In the genomic region with DNA sequence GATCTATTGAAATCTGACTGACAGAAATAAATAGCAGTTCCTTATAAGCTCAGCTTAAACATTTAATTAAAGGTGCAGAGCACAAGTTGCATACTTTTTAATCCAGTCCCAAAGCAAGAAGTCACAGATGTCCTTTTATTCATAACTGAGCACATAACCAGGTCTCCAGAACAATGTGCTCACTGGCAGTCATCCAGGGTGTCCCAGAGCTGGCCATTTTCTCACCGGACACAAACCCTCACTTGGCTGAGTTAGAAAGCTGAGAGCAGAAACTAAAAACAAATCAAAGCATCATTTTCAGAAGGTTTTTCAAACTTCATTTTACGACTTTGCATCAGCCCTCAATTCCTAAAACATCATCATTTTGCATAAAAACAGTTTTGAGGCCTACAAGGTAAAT, we compare ENCODE assay signal across 20 mouse cellular contexts.
DNase-seq lines count a peak whose midpoint lies in the region; ATAC-seq and TF ChIP-seq lines count a peak whose summit lies in the region.
"Had no signal": no experiment of that assay in that cellular context is flagged by ENCODE, and none has a peak within 500 bp of the region (broad histone marks: within the 10 kb centered on the region; RNA-seq: fewer than 3 reads in every experiment).

No protein-coding gene starts in this region.

- peak; percentile 11 for DNase-seq in gastrocnemius, adult 18-20 months (ENCODE audit: low spot score)
- DNase-seq in gastrocnemius, adult 8-10 months (ENCODE audit: low spot score in 2 of 2), result no peak
- peak; percentile 35 to 38 for DNase-seq in kidney, postnatal 25 days
- no peak for DNase-seq in kidney, adult 9 months
- DNase-seq in heart, postnatal 0 days (ENCODE audit: low spot score), result peak; percentile 11
- DNase-seq in retina, postnatal 1 day, result no peak
- DNase-seq in forebrain, embryonic 10.5 days (ENCODE audit: extremely low spot score, low spot score), result no peak
- DNase-seq: adrenal gland, adult 8-10 months; cerebellum, adult 11-12 months; cerebellum, postnatal 36 days; liver, embryonic 13.5 days; right cerebral cortex, adult 18-20 months; thymus, adult 2 months had no signal

- ATAC-seq in heart, postnatal 0 days (ENCODE audit: insufficient read depth, low read depth), result no peak
- ATAC-seq: forebrain, embryonic 15.5 days; lung, postnatal 0 days; midbrain, embryonic 15.5 days had no signal

- peaks cover 6% of the 10 kb centered on the region; the same call in 1 of the 2 replicates for H3K4me1 ChIP-seq in brown adipose tissue, adult 24 weeks (ENCODE audit: control insufficient read depth, insufficient read depth, insufficient read length, low read length)
- H3K4me1 ChIP-seq in heart, postnatal 0 days (ENCODE audit: control insufficient read depth, insufficient read depth), result no peaks in the 10 kb centered on the region
- H3K4me1 ChIP-seq in forebrain, embryonic 10.5 days, result peaks cover 7% of the 10 kb centered on the region
- H3K4me1 ChIP-seq: embryonic facial prominence, embryonic 10.5 days; forebrain, embryonic 15.5 days; liver, embryonic 13.5 days; midbrain, embryonic 15.5 days; stomach, embryonic 15.5 days had no signal

- no peak for TF ChIP-seq CTCF in heart, postnatal 0 days (IDR thresholded peaks at IDR 0.05; ENCODE audit: low read depth)

- no peak overlapping the region for H3K4me3 ChIP-seq in brown adipose tissue, adult 24 weeks (ENCODE audit: insufficient read depth, low read depth, low read length)
- no peak overlapping the region for H3K4me3 ChIP-seq in heart, postnatal 0 days (ENCODE audit: low read depth, low read length)
- H3K4me3 ChIP-seq in forebrain, embryonic 10.5 days, result no peak overlapping the region
- H3K4me3 ChIP-seq: embryonic facial prominence, embryonic 10.5 days; forebrain, embryonic 15.5 days; liver, embryonic 13.5 days; megakaryocyte, embryonic 14.5 days; midbrain, embryonic 15.5 days; stomach, embryonic 15.5 days had no signal

- TF ChIP-seq EP300 in heart, postnatal 0 days (IDR thresholded peaks at IDR 0.05; ENCODE audit: low read depth), result no peak

- H3K9ac ChIP-seq in heart, postnatal 0 days (replicated peaks; ENCODE audit: low read depth, low read length), result no peak overlapping the region
- H3K9ac ChIP-seq: forebrain, embryonic 15.5 days; liver, embryonic 13.5 days; midbrain, embryonic 15.5 days; stomach, embryonic 15.5 days had no signal

- no peak overlapping the region for H3K4me2 ChIP-seq in heart, postnatal 0 days (ENCODE audit: low read depth, low read length)
- H3K4me2 ChIP-seq: forebrain, embryonic 15.5 days; liver, embryonic 13.5 days; midbrain, embryonic 15.5 days; stomach, embryonic 15.5 days had no signal

- H3K27me3 ChIP-seq in heart, postnatal 0 days (ENCODE audit: control insufficient read depth, insufficient read depth, low read length), result no peaks in the 10 kb centered on the region
- H3K27me3 ChIP-seq in forebrain, embryonic 10.5 days (ENCODE audit: poor library complexity, severe bottlenecking), result no peaks in the 10 kb centered on the region; the same call in 1 of the 2 replicates
- H3K27me3 ChIP-seq: forebrain, embryonic 15.5 days; liver, embryonic 13.5 days; megakaryocyte, embryonic 14.5 days; midbrain, embryonic 15.5 days; stomach, embryonic 15.5 days had no signal

- no peaks in the 10 kb centered on the region for H3K9me3 ChIP-seq in heart, postnatal 0 days (replicated peaks; ENCODE audit: control insufficient read depth, low read length)
- H3K9me3 ChIP-seq in forebrain, embryonic 10.5 days, result no peaks in the 10 kb centered on the region
- H3K9me3 ChIP-seq: embryonic facial prominence, embryonic 10.5 days; forebrain, embryonic 15.5 days; liver, embryonic 13.5 days; megakaryocyte, embryonic 14.5 days; midbrain, embryonic 15.5 days; stomach, embryonic 15.5 days had no signal

- no peaks in the 10 kb centered on the region for H3K36me3 ChIP-seq in heart, postnatal 0 days (replicated peaks; ENCODE audit: control insufficient read depth, insufficient read depth, low read length)
- no peaks in the 10 kb centered on the region for H3K36me3 ChIP-seq in forebrain, embryonic 10.5 days (replicated peaks)
- H3K36me3 ChIP-seq: embryonic facial prominence, embryonic 10.5 days; forebrain, embryonic 15.5 days; liver, embryonic 13.5 days; midbrain, embryonic 15.5 days; stomach, embryonic 15.5 days had no signal

- H3K27ac ChIP-seq in brown adipose tissue, adult 24 weeks (replicated peaks; ENCODE audit: low read depth, low read length), result peak overlapping the region; percentile 70
- H3K27ac ChIP-seq in heart, postnatal 0 days (ENCODE audit: low read depth), result 0 out of 2 replicates have a peak overlapping the region, but pooled peaks have one; percentile 17
- no peak overlapping the region for H3K27ac ChIP-seq in forebrain, embryonic 10.5 days
- H3K27ac ChIP-seq: embryonic facial prominence, embryonic 10.5 days; forebrain, embryonic 15.5 days; liver, embryonic 13.5 days; midbrain, embryonic 15.5 days; stomach, embryonic 15.5 days had no signal

- WGBS in heart, postnatal 0 days, result 22% methylated on average over 2 of the region's 2 CpGs
- 86% methylated on average over 2 of the region's 2 CpGs for WGBS in forebrain, embryonic 10.5 days

Comparison
In these comparisons a context has a peak if more than half of its experiments do, and no peak if none do; other contexts are left out.
1. DNase-seq: peak in gastrocnemius, adult 18-20 months (single experiment), kidney, postnatal 25 days (2 of 2) and heart, postnatal 0 days (single experiment); none in gastrocnemius, adult 8-10 months (0 of 2), kidney, adult 9 months (single experiment), retina, postnatal 1 day (single experiment) and forebrain, embryonic 10.5 days (single experiment).